Mouse (Mus musculus): ENCODE results near the gene Trak1.

The Trak1 gene

DNA sequence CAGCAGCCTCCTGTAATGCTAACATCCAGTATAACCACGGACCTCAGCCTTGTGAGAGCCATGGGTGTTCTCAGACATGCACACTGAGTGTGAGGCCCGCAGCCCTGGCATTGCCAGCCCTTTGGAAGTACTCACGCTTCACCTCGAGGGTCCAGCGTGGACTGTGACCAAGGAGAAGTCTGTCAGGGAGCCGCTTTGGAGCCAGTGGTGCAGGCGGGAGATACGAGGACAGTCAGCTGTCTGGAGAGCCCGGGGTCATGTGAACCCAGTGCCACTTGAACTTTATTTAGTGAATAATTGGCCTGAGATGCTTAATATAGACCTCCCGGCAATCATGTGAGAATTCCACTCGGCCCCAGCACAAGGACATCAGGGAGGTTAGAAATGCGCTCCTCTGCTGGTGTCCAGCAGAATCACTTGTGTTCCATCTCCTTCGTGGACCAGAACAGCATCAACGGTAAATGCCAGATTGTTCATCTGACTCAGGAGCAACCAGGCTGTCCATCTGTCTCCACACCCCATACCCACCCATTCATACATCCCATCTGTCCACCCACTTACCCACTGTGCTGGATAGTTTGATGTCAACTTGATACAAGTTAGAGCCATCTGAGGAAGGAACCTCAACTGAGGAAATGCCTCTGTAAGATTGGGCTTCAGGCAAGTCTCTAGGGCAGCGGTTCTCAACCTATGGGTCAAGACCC lies 48.3 kb downstream of the Trak1 start:
- DNase-seq (ENCODE audit: extremely low read depth, low read depth), result no peak

DNA sequence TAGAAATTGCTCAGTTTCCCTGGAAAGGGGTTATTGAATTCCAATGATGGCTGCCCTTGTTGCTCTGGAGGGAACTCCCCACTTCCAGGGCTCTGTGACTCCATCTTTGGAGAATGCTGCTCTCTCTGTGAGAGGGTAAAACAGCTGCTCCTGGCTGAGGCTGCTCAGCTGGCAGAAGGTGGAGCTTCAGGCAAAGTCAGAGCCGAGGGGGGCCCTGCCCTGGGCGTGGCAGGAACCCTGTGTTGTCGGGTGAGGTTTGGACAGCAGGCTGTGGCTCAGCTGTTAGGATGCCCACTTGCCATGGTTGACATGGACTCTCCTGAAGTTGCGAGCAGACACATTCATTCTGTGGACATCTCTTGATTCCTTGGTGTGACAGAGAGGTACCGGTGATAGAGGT lies 49.3 kb downstream of the Trak1 start:
- DNase-seq (ENCODE audit: extremely low read depth, low read depth), result no peak

DNA sequence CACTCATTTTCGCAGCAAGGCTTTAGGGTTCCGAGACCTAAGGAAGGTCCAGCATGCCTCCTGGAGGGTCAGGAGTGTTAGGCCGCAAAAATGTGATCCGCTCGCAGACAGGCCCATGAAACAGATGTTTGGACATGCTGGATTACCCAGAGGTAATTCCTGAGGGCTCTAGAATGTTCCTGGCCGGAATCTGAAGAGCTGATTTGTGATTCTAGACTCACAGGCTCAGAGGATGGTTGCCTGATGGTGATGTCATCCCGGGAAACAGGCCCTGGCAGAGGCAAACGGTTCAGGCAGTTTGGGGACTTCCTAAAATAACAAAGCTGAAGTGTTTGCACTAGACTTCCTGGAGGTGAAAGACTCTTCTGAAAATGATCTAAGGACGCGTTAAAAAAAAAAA lies 50.7 kb downstream of the Trak1 start:
- DNase-seq (ENCODE audit: extremely low read depth, low read depth), result no peak

DNA sequence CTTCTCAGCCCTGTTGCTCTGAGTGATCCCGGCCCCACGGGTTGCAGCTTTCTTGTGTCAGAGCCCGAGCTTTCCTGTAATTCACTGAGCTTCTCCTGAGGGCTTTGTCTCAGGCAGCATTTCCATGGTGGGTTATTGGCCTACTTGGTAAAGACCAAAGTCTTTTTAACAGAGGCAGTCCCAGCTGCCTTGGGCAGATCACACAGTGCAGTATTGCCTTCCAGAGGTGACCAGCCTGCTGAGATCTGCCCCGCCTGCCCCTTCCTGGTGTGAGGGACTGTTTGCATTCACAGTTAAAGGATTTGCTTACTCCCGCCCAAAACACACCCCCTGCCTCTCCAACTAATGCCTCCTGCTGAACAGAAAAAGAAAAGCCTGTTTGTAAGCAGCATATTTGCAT lies 51.2 kb downstream of the Trak1 start:
- DNase-seq (ENCODE audit: extremely low read depth, low read depth), result no peak

DNA sequence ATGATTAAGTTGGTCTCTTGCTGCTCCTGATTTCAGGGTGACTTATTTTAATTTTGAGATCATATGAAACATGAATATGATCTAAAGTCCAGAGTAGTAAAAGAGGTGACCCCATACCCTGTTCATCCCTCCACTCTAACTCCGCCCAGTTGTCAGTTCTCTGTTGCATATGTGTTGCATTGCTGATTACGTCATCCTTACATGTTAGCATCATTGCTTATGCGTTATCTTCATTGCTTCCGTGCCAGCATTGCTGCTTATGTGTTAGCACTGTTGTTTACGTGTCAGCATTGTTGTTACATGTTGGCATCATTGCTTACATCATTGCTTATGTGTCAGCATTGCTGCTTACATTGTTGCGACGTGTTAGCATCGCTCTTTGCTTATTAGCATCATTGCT lies 51.8 kb downstream of the Trak1 start:
- no peak for DNase-seq (ENCODE audit: extremely low read depth, low read depth)

DNA sequence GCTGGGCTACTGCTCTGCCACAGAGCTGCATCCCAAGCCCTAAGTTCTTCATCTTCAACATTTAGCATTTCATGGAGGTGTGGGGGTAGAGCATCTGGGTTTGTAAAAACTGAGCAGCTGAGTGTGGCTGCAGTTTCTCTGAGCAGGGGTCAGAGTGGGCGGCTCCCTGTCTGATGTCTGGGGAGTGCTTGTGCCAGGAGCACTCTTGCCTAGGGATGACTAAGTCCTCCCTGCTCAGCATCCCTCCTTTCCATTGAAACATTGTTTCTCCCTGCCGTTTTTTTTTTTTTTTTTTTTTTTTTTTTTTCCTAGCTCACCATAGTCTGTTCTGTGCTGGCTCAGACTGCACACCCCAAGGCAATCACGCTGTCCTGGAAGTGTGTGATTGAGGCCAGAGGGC lies 53.3 kb downstream of the Trak1 start:
- no peak for DNase-seq (ENCODE audit: extremely low read depth, low read depth)

DNA sequence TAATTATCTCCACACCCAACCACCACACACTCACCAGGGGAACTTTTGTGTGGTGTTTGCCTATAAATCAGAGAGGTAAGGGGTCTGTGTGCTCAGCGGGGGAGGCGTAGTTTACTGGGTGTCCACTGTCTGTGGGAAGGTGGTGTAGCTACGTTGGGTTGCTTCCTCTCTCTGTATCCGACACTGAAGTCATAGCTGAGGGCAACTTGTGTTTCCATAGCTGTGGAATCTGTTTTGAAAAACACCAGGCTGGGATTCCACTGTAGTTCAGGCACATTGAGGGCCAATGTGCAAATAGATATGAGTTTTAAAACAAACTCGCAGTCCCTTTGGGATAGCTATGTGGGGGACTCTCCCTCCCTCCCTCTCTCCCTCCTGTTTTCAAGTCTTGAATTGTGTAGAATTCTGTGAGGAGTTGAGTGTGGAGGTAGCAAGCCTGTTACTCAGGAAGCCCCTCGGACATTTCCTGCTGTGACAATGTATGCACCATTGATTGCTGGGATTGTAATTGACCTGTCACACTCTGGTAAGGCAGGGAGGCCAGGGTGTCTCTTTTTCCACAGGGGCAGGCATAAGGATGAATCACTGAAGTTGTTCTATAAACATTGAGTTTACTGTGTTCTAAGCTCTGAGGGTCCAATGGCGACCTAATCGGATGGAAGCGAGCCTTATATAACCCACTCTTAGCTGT lies 54.2 kb downstream of the Trak1 start:
- no peak for DNase-seq (ENCODE audit: extremely low read depth, low read depth)

DNA sequence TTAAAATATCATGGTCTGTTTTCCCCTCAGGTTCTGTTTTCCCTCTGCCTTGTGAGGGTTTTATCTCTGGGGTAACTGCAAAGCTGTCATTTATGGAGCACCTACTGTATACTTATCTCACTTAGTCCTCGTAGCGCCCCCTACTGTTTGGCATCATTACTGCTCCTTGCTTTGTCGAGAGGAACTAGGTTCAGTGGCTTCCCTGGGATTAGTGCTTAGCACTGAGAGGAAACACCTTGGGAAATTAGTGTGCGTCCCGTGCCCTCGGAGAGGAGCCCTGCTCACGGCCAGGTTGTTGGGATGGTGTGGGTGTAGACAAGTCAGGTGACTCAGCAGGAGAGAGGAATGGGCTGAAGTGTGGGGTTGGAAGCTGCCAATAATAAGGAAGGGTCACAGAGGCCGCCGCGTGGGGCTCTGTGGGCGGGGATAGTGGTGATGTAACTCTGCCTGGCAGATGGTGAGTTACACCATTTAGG lies 54.9 kb downstream of the Trak1 start:
- no peak for DNase-seq (ENCODE audit: extremely low read depth, low read depth)

DNA sequence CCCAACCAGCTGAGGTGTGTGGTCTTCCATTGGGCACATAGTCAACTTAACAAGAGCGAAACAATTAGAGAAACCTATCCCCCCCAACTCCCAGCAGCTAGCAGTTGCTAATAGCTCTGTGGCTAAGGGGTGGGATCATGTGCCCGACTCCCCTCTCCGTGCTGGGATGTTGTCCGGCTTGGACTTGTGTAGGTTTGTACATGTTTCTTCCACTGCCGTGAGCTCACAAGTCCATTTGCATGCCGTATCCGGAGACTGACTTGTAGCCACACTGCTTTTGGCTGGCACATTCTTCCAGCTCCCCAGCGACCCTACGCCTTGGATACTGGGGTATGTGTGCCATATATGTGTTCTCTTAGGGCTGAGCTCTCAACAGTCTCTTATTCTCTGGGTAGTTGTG lies 55.4 kb downstream of the Trak1 start:
- no peak for DNase-seq (ENCODE audit: extremely low read depth, low read depth)

DNA sequence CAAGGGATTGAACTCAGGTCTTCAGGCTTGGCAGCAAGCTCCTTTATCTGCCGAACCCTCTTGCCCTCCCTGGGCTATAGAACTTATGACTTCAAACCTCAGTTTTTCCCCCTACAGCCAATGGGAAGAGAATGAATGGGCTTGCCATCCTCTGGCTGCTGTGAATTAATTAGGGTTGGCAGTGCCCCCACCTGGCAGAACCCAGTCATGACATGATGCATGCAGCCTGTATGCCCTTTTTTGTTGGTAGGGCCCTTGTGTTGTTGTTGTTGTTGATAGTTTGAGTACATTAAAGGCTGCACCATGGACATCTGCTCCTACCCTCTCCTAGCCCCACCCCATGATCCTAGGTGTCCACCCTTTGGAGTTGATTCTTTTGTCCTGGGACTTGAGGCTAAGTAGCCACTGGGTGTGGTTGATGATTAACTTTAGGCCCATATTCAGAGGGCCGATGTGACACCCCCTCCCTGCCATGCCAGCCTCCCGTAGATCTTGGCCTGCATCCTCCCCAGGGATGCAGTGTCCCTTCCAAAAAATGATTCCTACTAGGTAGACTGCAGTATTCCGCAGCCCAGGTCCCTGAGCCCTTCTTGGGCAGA lies 57.6 kb downstream of the Trak1 start:
- DNase-seq (ENCODE audit: extremely low read depth, low read depth), result no peak

DNA sequence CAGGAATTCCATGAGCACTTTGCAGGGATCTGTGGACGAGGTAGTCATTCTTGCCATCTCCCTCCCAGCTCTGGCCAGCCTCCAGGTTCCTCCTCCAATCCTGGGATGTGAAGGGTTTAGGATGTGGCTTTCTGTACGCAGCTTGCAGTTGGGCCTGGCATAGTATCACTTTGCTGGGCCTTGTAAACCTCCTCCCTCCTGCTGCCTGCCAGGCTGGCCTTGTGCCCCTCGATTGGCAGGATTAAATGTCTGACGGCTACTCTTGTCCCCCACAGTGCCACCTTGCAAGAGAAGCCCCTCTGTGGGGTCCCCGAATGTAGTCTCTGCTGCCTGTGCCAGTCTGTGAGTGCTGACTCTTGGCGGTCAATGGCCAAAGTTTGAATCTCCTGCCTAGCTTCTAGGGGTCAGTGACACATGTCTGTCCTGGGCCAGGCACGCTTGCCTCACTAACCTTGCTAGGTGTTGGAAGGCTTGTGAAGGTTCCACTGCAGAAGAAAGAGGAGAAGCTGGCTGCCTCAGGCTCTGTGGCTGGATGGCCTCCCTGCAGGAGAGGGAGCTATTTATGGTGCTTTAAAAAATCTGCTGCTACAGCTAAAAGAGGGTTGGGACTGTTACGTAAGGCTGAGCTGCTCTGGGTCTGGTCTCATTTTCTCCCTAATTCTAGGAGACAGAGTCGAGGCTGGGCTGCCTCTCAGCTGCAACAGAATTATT lies 58.3 kb downstream of the Trak1 start:
- DNase-seq (ENCODE audit: extremely low read depth, low read depth), result no peak

DNA sequence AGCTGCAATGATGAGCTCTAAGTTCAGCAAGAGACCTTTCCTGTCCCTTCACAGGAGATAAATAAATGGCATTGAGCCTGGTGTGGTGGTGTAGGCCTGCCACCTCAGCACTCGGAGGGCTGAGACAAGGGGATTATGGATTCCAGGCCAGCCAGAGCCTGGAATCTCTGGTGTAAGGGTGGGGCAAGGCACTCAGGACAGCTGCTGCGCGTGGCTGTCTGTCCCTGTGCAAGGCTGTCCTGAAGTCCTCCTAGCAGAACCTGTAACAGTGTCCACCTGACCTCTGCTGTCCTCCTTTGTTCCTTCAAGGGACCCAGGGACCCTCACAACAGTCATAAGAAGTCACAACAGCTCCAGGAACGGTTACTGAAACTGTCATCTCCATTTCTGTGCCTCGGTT lies 59.8 kb downstream of the Trak1 start:
- DNase-seq (ENCODE audit: extremely low read depth, low read depth), result no peak

DNA sequence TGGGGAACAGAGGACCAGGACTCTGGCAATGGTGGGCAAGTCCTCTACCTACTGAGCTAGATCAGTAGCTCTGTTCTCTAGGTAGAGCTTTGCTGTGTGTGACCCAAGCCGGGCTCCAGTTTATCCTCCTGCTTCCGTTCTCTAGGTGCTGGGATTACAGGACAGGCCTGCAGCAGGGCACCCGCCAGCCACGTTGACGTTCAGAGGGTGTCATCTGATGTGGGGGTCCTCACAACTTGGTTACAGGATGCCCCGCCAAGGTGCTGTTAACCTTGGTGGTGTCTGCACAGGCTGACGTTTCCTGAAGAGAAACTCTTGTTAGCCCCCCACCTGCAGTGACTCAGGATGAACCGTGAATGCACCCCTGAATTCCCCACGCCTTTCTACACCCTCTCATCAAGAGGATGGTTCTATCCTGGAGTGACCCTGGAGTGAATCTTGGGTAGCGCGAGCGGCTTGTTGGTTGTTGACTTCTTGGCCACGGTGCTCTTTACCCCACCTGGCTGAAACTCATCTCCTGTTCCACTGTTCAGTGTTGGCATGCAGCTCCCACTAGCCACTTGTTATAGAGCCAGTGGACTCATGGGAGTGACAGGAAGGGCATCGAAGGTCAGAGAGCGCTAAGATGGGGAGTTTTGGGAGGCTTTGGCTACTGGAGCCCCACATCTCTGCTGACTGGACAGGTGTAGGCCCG lies 60.4 kb downstream of the Trak1 start:
- no peak for DNase-seq (ENCODE audit: extremely low read depth, low read depth)

DNA sequence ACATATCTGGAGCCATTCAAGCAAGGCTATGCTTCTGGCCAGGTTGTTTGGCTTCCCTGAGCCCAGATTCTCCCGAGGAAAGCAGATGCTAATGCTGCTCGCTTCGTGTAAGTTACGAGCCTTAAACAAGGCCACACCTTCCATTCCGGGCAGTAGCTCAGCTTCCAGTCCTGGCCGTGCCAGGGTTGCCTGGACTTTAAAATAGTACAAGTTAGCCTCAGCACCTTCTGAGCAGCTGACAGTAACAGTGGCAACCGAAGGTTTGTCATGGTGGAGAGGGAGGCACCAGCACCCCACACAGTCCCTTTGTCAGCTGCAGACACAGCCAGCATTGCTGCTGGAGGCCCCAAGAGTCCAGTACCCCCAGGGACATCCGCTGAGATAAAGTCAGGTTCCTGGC lies 61.1 kb downstream of the Trak1 start:
- no peak for DNase-seq (ENCODE audit: extremely low read depth, low read depth)

DNA sequence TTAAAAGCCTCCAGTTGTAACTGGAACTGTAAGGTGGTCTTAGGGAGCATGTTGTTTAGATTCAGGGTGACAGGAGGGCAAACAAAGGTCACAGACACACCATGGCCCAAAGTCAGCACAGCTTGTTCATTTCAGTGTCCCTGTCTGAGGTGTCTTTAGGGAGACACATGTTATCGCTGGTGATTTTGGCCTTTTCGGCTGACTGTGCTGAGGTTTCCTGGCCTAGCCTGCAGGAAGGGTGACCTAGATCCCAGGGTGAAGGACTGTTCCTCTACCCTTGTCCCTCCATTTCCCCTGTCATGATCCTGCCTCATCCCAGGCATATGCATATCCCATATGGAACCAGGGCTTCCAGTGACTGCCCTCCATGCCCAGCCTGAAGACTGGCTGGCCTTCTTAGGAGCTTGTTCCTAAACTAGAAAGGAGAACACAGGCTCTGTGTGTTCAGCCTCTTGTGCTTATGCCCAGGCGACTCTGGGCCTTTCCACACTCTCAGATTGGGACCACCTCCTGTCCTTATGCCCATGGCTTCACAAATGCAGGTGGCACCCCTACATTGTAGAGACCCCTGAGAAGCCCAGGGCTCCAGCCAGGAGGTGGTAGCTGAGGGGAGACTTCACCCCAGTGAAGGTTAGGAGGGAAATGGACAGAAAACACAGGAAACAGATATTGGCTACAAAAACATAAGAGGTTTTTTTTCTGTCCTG lies 62.1 kb downstream of the Trak1 start:
- no peak for DNase-seq (ENCODE audit: extremely low read depth, low read depth)

DNA sequence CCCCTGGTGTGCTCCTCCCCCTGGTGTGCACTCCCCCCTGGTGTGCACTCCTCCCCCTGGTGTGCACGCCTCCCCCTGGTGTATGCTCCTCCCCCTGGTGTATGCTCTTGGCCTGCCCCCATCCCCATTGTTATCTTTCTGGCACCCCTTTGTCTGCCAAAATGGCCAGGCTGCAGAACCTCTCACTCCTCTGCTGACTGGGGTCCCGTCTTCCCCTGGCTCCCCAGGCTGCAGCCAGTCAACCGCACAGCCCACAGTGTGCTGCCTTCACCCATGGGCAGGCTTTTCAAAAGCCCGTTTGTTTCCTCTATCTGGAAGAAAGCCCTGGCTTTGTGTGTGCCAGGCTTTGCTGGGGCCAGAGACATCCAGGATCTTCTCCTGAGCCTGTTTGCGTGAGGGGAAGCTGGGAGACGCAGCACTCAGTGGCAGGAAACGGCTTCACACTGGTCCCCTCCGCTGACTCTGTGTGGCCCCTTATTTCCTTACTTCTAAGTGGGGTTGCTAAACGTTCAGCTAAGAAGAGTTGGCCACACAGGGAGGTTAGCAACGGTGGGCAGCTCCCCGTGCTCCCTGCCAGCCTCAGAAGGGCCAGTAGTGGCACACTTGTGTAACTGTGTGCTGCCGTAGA lies 63.1 kb downstream of the Trak1 start:
- no peak for DNase-seq (ENCODE audit: extremely low read depth, low read depth)

DNA sequence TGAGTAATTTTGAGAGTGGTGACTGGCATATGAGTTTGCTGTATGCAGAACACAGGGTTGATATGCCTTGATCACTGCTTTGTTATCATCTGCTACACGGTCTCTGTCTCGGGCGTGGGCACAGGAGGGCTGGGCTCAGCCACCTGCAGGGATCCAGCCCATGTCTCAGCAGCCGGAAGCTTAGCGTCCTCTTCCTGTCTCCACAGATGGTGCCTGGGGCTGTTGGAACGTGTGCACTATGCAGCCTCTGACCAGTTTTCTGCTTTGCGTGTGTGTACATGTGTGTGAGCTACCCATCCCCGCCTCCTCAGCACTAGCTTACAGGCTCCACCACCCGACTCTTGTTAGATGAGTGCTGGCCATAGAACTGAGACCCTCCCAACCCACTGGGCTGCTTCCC lies 63.7 kb downstream of the Trak1 start:
- DNase-seq (ENCODE audit: extremely low read depth, low read depth), result no peak

DNA sequence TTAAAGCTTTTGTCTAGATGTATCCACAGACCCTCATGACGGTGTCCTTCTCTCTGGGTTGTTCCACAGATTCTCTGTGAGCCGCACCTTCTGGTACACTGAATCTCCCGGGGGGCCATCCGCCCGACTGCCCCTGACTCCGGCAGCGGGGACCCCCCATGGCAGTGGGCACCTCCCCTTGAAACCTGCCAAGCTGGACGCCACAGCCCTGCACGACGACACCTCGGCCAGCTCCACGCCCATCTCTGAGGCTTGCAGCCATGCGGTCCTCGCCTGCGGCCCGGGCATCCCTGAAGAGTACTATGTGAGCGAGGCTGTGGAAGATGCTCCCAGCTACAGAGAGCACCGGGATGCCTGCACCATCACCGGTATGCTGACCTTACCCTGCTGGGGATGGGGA lies 66.6 kb downstream of the Trak1 start:
- DNase-seq (ENCODE audit: extremely low read depth, low read depth), result no peak

DNA sequence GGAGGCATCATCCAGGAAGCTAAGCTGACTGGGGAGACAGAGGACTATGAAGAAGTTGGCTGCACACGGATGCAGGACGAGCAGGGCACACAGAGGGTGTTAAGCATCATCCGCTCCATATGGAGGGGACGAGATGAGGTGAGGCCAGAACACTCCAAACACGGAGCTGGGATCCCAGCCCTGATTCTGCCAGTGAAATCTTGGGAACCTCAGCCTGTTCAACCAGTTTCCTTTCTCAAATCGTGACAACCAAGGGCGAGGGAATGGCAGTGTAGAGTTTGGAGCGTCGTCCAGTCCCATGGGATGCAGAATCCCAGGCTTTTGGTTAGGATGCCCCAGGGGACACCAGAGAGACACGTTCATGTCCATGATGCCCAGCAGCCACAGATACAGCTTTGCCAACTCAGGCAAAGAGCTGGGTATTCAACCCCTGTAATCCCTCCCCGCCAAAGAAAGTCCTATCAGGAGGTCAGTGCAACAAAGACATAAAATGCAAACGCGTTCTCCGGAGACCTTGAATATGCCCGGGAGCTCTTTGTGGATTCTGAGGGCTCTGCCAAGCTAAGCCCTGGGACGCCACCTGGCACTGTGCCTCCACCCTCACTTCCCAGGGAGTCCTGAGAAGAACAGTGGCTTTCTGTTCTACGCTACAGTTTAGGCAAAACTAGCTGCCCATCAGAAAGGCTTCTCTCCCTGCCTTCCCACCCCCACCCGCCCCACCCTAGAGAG lies 69.0 kb downstream of the Trak1 start:
- no peak for DNase-seq (ENCODE audit: extremely low read depth, low read depth)

DNA sequence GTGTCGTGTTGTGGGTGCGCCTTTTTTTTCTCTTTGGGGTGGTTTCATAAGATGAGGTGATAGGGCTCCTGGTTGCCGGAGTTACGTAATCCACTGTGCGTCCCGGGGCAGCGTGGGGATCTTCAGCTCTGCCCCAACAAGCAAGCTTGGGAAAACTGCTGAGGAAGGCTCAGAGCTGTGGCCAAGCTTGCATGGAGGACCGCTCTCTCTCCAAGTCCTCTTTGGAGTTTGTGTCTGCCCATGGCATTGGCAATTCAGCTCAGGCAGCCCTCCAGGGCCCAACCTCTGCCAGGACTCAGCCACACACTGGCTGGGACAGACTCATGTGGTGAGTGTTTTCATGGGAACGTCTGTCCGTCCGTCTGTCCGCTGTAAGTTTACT lies 69.6 kb downstream of the Trak1 start:
- no peak for DNase-seq (ENCODE audit: extremely low read depth, low read depth)
